Mouse (Mus musculus) thymus, adult 2 months (tissue): ENCODE data around the gene Bag2.

Source experiments
- CTCF ChIP-seq: fragments of 200-500 bp; IDR thresholded peaks from 2 replicates; pipeline ENCODE4 v1.5.1; 2012; ENCODE audit warnings: mild to moderate bottlenecking, control low read depth, low read length, moderate library complexity, borderline replicate concordance; ENCODE audit not compliant: control insufficient read depth, poor library complexity, insufficient read depth; ENCODE audit errors: extremely low read depth
- POLR2A ChIP-seq: fragments of 200-500 bp; IDR thresholded peaks from 2 replicates; pipeline ENCODE4 v1.6.1; 2012; ENCODE audit warnings: mild to moderate bottlenecking, low read length, control low read depth, moderate library complexity; ENCODE audit not compliant: control insufficient read depth, poor library complexity, insufficient read depth; ENCODE audit errors: extremely low read depth

DNA sequence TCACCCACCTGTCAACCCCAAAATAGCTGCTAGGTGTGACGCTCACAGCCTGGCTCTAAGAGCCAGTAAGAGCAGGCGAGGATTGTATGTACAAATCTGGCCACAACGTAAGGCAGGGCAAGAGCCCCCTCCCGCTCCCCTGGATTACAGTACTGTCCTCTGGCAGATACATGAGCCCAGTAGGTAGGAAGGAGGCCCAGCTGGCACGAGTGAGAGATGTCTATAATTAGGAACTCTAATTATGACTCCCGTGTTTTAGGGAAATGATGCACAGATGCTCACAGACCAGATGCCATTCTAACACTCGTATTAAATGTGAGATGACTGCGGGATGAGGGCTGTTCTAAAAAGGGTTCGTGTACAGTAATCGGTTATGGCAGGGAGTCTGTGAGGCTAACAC lies 6.3 kb downstream of the Bag2 start:
- TF ChIP-seq CTCF (no peak), POLR2A (no peak)
